7 mouse cellular contexts compared by ENCODE assay signal in genomic region chr9:59959276-59959675, GRCm38 (mm10). TPM values are rescaled to one million over a fixed set of nuclear protein-coding genes. Genes with fewer than 3 reads are reported as not detected.
DNase-seq lines count a peak whose midpoint lies in the region; ATAC-seq lines count a peak whose summit lies in the region.

No protein-coding gene starts in this region.

- H3K27me3 ChIP-seq in hindbrain, embryonic 16.5 days (replicated peaks; ENCODE audit: control insufficient read depth, insufficient read depth, low read length), result no peaks in the 10 kb centered on the region

- H3K36me3 ChIP-seq in hindbrain, embryonic 16.5 days (ENCODE audit: control insufficient read depth, insufficient read depth, low read length), result no peaks in the 10 kb centered on the region

- H3K27ac ChIP-seq in hindbrain, embryonic 16.5 days (ENCODE audit: low read depth, low read length), result no peak overlapping the region

- peak; percentile 90 for DNase-seq in T-cell, adult 2 months (ENCODE audit: low spot score)
- peak; percentile 73 for DNase-seq in cerebellum, adult 9-10 months
- DNase-seq in frontal cortex, postnatal 25 days (ENCODE audit: low spot score in 2 of 2), result peak; percentile 51 to 54
- peak; percentile 52 for DNase-seq in left cerebral cortex, adult 11 months (ENCODE audit: low spot score)
- DNase-seq in skeletal muscle tissue, adult 2 months (ENCODE audit: low read depth, low spot score), result peak; percentile 71

- peak; percentile 63 for ATAC-seq in hindbrain, embryonic 16.5 days
- ATAC-seq in megakaryocyte-erythroid progenitor cell, adult 5-6 weeks (replicated peaks; ENCODE audit: low FRiP score, low TSS enrichment, poor library complexity, severe bottlenecking), result peak; percentile 98

- H3K4me3 ChIP-seq in hindbrain, embryonic 16.5 days (ENCODE audit: low read length), result no peak overlapping the region

- no peak overlapping the region for H3K9ac ChIP-seq in hindbrain, embryonic 16.5 days (ENCODE audit: low read depth, low read length)

- 3% methylated on average over 8 of the region's 8 CpGs for WGBS in hindbrain, embryonic 16.5 days

- no peak overlapping the region for H3K4me2 ChIP-seq in hindbrain, embryonic 16.5 days (ENCODE audit: low read length)

- peaks cover 2% of the 10 kb centered on the region; the same call in 1 of the 2 replicates for H3K4me1 ChIP-seq in hindbrain, embryonic 16.5 days (ENCODE audit: control insufficient read depth, insufficient read depth, low read depth, low read length)

- no peaks in the 10 kb centered on the region for H3K9me3 ChIP-seq in hindbrain, embryonic 16.5 days (ENCODE audit: control insufficient read depth, low read length)

RNA-seq across cellular contexts. Expression of gene Nr2e3, which starts 1.2 kb away (rescaled TPM):
- not detected in 2 replicates for polyA plus RNA-seq in hindbrain, embryonic 16.5 days (2015; fragmentation: Nextera tagmentation; extraction: Ambion mirVana)
- not detected in 2 replicates for total RNA-seq in megakaryocyte-erythroid progenitor cell, adult 5-6 weeks (2014; fragmentation: Nextera tagmentation)
- total RNA-seq in megakaryocyte-erythroid progenitor cell, adult 5-6 weeks (2017), result not detected in 2 replicates
